Mouse (Mus musculus) heart, postnatal 0 days (tissue): ENCODE measurements around the gene Gm10961. TPM values are rescaled to one million over a fixed set of nuclear protein-coding genes. Genes with fewer than 3 reads are reported as not detected.

ENCODE experiments used
- ATAC-seq: fragments of 200-750 bp; cut with Nextera tagmentation; 2 replicates; pipeline ENCODE4 v1.8.0; 2017; ENCODE audit warnings: low read depth, moderate number of reproducible peaks, moderate library complexity; ENCODE audit not compliant: insufficient read depth
- DNase-seq: peaks from one replicate; pipeline ENCODE4 v3.0.0-alpha.2; 2016; ENCODE audit warnings: low spot score
- H3K27ac ChIP-seq: fragments of 300-500 bp; sonication (generic); 2 replicates; pipeline ENCODE4 v1.5.1; 2014; ENCODE audit warnings: low read depth, mild to moderate bottlenecking
- H3K27me3 ChIP-seq: fragments of 300-500 bp; sonication (generic); 2 replicates; pipeline ENCODE4 v1.6.1; 2014; ENCODE audit warnings: low read length, mixed read lengths; ENCODE audit not compliant: control insufficient read depth, insufficient read depth
- H3K36me3 ChIP-seq: fragments of 300-500 bp; sonication (generic); replicated peaks from 2 replicates; pipeline ENCODE4 v1.6.1; 2014; ENCODE audit warnings: low read length, mixed read lengths; ENCODE audit not compliant: control insufficient read depth, insufficient read depth
- H3K4me1 ChIP-seq: fragments of 300-500 bp; sonication (generic); 2 replicates; pipeline ENCODE4 v1.6.1; 2014; ENCODE audit warnings: antibody characterized with exemption; ENCODE audit not compliant: control insufficient read depth, insufficient read depth
- H3K4me2 ChIP-seq: fragments of 300-500 bp; sonication (generic); 2 replicates; pipeline ENCODE4 v1.6.1; 2014; ENCODE audit warnings: low read depth, mild to moderate bottlenecking, low read length, moderate library complexity
- H3K4me3 ChIP-seq: fragments of 300-500 bp; sonication (generic); 2 replicates; pipeline ENCODE4 v1.5.1; 2014; ENCODE audit warnings: low read depth, low read length
- H3K9ac ChIP-seq: fragments of 300-500 bp; sonication (generic); replicated peaks from 2 replicates; pipeline ENCODE4 v1.6.1; 2014; ENCODE audit warnings: low read depth, low read length, mixed read lengths
- H3K9me3 ChIP-seq: fragments of 300-500 bp; sonication (generic); replicated peaks from 2 replicates; pipeline ENCODE4 v1.6.1; 2016; ENCODE audit warnings: low read length; ENCODE audit not compliant: control insufficient read depth
- CTCF ChIP-seq: IDR thresholded peaks from 2 replicates; pipeline ENCODE4 v1.5.1; 2016; ENCODE audit warnings: antibody characterized with exemption, control low read depth, low read depth
- EP300 ChIP-seq: IDR thresholded peaks from 2 replicates; pipeline ENCODE4 v1.6.1; 2016; ENCODE audit warnings: antibody characterized with exemption, low read depth
- WGBS: fragments of 180-500 bp; shearing (Covaris S2); extraction: QIAGEN DNeasy Blood & Tissue Kit; methylation state at CpG from one replicate; pipeline ENCODE4 v1.1.7; 2014; 5-methylcytosine and 5-hydroxymethylcytosine counted together
- polyA plus RNA-seq: library from polyadenylated mRNA; unstranded; fragments of >200 nt; fragmentation: Nextera tagmentation; extraction: Ambion mirVana; gene quantifications from 2 replicates; pipeline ENCODE4 v1.2.1, GENCODE M21; 2015
- total RNA-seq: library from RNA; depleted of rRNA; stranded (reverse); fragments of >200 nt; gene quantifications from 2 replicates; pipeline ENCODE4 v1.2.3, GENCODE M21; 2014; ENCODE audit warnings: low replicate concordance

Gene Gm10961
- total and polyA plus RNA-seq, 2 experiments from 2014 or later, result not detected

- no peak for DNase-seq
- Histone ChIP-seq H3K4me3 (peak overlapping the region; percentile 39; the same call in 1 of the 2 replicates), H3K27ac (no peak overlapping the region), H3K9ac (no peak overlapping the region), H3K27me3 (peaks cover 99% of the 10 kb centered on the region), H3K4me2 (no peak overlapping the region), H3K4me1 (no peaks in the 10 kb centered on the region), H3K9me3 (no peaks in the 10 kb centered on the region), H3K36me3 (no peaks in the 10 kb centered on the region)
- TF ChIP-seq EP300 (no peak), CTCF (no peak)
- ATAC-seq, result peak; percentile 11; the same call in 1 of the 2 replicates
- WGBS, result under 1% methylated on average over 26 of the region's 26 CpGs
These were observed 34.6 kb upstream of the Gm10961 start for GRCm38 (mm10) chr3:107596559-107596958.

- peaks cover 98% of the 10 kb centered on the region for H3K27me3 ChIP-seq
- no peaks in the 10 kb centered on the region for H3K36me3 ChIP-seq
- H3K4me3 ChIP-seq, result 0 out of 2 replicates have a peak overlapping the region, but pooled peaks have one; percentile 39
- H3K4me1 ChIP-seq, result no peaks in the 10 kb centered on the region
- H3K4me2 ChIP-seq, result no peak overlapping the region
- DNase-seq (no peak), ATAC-seq (no peak)
- H3K27ac ChIP-seq, result no peak overlapping the region
- no peaks in the 10 kb centered on the region for H3K9me3 ChIP-seq
- TF ChIP-seq CTCF (no peak), EP300 (no peak)
- no peak overlapping the region for H3K9ac ChIP-seq
- WGBS, result 4% methylated on average over 16 of the region's 24 CpGs
These were observed 34.0 kb upstream of the Gm10961 start for GRCm38 (mm10) chr3:107597134-107597533.

DNA sequence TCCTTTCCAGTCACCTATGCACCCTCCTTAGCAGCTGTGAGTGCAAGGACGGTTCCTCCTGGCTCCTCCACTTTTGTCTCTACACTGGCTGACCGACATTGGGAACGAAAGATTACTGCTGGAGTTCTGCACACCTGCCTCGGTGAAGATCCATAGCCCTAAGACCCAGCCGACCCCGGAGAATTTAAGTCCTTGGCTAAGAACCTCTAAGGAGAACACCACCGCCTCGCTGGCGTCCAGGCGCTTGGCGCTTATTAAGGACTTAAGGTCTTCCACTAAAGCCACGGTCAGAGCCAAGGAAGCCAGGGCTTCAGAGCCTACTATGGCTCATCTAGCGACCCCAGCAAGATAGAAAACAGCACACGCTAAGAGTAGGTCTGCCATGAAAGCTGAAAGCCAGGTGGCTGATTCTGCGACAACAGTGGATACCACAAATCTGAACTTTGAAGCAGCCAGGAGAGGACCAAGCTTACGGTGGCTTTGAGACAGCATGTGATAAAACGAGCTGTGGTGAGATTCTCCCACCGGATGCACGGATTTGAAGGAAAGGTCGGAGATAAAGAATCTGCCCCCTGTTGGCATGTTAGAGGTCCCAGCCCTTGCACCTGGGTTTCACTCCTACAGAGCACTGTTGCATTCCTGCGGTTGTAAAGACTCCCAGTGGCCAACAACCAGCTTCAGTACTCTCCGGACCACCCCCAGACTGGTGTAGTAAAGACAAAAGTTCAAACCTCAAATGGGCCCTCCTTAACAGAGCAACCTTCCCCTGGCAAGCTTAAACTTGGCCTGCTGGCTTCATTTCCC lies 33.3 kb upstream of the Gm10961 start:
- no peak overlapping the region for H3K9ac ChIP-seq
- no peaks in the 10 kb centered on the region for H3K4me1 ChIP-seq
- DNase-seq (no peak), ATAC-seq (no peak)
- WGBS, result 18% methylated on average over 22 of the region's 22 CpGs
- peaks cover 91% of the 10 kb centered on the region for H3K27me3 ChIP-seq
- no peak overlapping the region for H3K4me3 ChIP-seq
- TF ChIP-seq EP300, result no peak
- TF ChIP-seq CTCF, result no peak
- H3K27ac ChIP-seq, result no peak overlapping the region
- H3K4me2 ChIP-seq, result no peak overlapping the region
- H3K36me3 ChIP-seq, result no peaks in the 10 kb centered on the region
- no peaks in the 10 kb centered on the region for H3K9me3 ChIP-seq

- Histone ChIP-seq H3K4me3 (no peak overlapping the region), H3K4me1 (no peaks in the 10 kb centered on the region), H3K27ac (no peak overlapping the region), H3K9ac (no peak overlapping the region), H3K4me2 (no peak overlapping the region), H3K27me3 (peaks cover 68% of the 10 kb centered on the region), H3K36me3 (no peaks in the 10 kb centered on the region), H3K9me3 (no peaks in the 10 kb centered on the region)
- TF ChIP-seq EP300, result no peak
- no peak for TF ChIP-seq CTCF
- no peak for DNase-seq
- 54% methylated on average over 6 of the region's 6 CpGs for WGBS
- ATAC-seq, result no peak
These were observed 31.0 kb upstream of the Gm10961 start for GRCm38 (mm10) chr3:107600127-107600526.

- Histone ChIP-seq H3K27me3 (peaks cover 16% of the 10 kb centered on the region), H3K4me1 (no peaks in the 10 kb centered on the region), H3K27ac (no peak overlapping the region), H3K9ac (no peak overlapping the region), H3K4me2 (no peak overlapping the region), H3K4me3 (no peak overlapping the region), H3K36me3 (no peaks in the 10 kb centered on the region), H3K9me3 (no peaks in the 10 kb centered on the region)
- TF ChIP-seq CTCF (peak; percentile 84), EP300 (no peak)
- DNase-seq (peak; percentile 57), ATAC-seq (peak; percentile 72)
- WGBS, result 10% methylated on average over 4 of the region's 4 CpGs
These were observed 25.8 kb upstream of the Gm10961 start for GRCm38 (mm10) chr3:107605304-107605703.

DNA sequence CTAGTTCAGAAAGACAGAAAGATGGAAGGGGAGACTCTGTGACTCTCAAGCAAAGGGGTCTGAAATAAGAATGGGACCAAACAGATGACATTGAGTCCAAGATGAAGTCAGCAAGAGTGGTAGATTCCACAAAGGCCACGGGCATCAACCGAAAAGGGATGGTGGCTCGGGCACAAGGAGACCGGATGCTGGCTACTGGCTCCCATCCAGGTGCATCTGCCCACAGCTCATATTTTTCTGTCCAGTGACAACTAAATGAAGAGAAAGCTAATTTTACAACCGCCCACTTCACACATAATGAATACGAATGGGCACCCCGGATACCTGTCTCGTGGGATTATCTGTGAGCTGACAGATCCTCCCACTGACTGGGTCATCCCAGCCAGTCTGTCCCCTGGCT lies 23.9 kb upstream of the Gm10961 start:
- no peak overlapping the region for H3K4me2 ChIP-seq
- H3K4me1 ChIP-seq, result peaks cover 7% of the 10 kb centered on the region; the same call in 1 of the 2 replicates
- DNase-seq, result no peak
- H3K36me3 ChIP-seq, result peaks cover 4% of the 10 kb centered on the region
- no peaks in the 10 kb centered on the region for H3K9me3 ChIP-seq
- WGBS, result 84% methylated on average over 8 of the region's 8 CpGs
- H3K27me3 ChIP-seq, result no peaks in the 10 kb centered on the region; the same call in 1 of the 2 replicates
- no peak for ATAC-seq
- TF ChIP-seq CTCF, result no peak
- H3K4me3 ChIP-seq, result no peak overlapping the region
- H3K27ac ChIP-seq, result no peak overlapping the region
- H3K9ac ChIP-seq, result no peak overlapping the region
